Mouse (Mus musculus) heart, postnatal 0 days (tissue): ENCODE results near the gene Col4a2.

Experiments used
- CTCF ChIP-seq: IDR thresholded peaks from 2 replicates; pipeline ENCODE4 v1.5.1; 2016; ENCODE audit warnings: antibody characterized with exemption, control low read depth, low read depth
- EP300 ChIP-seq: IDR thresholded peaks from 2 replicates; pipeline ENCODE4 v1.6.1; 2016; ENCODE audit warnings: antibody characterized with exemption, low read depth

DNA sequence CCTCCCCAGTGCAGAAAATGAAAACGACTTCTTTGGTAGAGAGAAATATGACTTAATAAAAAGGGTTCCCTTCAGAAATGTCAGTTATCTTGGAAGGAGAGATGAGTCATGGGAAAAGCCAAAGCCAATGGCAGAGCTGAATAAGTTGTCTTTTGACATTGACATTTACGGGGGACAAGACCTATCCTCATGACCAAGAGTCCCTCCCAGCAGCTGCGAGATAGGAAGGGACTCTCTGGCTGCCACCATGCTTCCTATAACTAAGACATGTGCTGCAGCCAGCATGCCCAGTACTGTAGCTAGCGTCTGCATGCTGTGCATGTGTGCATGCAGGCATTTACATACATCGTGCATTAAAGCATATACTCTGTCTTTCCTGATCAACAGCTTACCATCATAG, 53.6 kb downstream of the Col4a2 start:
- TF ChIP-seq CTCF: no peak
- no peak for TF ChIP-seq EP300
